Mouse (Mus musculus): ENCODE measurements around the gene Ap3s2. TPM values are rescaled to one million over a fixed set of nuclear protein-coding genes. Genes with fewer than 3 reads are reported as not detected.

Gene Ap3s2
- total RNA-seq, 2 experiments from 2014 or later, result 36.3 to 47.4 TPM

DNA sequence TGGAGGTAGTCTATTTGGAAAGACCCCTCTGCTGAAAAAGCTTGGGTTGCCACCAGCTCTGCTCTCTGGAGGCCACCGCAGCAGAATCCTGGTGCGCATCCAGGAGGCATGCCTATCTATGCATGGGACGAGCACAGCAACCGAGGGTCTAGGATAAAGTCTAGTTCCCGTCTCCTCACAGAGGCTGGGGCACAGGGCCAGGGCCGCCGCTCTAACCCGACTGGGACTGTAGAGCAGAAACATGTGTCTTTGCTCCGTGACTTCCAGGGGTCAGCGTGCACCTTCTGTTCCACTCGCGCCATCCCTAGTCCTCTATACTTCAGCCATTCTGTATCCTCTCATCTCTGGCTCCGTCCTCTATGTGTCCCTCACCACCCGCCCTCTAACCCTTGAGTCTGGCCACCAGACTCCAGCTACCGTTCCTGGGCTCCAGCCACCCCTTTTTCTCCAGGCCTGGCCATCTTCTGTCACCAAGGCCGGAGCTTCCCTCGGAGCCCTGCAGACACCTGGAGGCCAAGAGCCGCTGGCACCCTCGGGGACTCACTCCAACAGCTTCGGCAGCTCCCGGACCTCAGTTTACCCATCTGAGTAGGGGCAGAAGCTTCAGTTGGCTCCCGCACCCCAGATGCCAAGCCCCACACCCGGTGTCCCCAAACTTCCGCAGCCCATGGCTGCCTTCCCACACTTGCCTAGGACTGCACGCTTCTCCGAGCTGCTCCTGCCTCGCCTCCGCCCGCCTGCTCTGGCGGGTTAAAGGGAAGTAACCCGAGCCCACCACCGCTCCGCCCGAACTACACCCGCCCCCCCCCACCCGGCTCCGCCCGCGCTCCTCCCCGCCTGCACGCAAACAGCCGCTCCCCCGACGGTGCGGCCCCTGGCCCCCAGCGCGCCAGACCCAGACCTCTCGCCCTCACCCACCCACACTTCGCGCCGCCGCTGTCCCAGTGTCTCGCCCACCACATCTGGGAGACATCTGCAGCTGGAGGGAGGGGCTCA is 72.7 kb downstream of the Ap3s2 start:
- no peak for DNase-seq (ENCODE audit: low spot score in 2 of 2)

GRCm38 (mm10) chr7:79846342-79846741 is 74.1 kb downstream of the Ap3s2 start:
- DNase-seq (ENCODE audit: low spot score in 2 of 2), result no peak

GRCm38 (mm10) chr7:79844090-79844802 is 76.2 kb downstream of the Ap3s2 start:
- no peak for DNase-seq (ENCODE audit: low spot score in 2 of 2)

DNA sequence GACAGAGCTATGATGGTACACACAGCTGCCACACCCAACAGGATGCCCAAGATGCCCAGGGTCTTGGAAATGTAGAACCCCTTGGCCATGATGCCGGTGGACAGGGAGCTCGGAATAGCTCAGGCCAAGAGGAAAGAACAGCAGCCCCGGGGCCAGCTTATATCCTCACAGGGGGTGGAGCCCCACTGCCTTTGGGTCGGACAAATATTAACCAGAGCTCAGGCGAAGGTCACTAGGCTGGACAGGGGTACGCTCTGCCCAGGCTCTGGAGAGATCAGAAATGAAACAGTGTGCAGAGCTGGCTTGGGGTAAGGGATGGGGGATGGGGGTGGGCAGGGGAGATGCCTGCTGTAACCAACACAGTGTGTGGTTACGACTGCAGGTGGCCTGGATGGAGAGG is 78.3 kb downstream of the Ap3s2 start:
- DNase-seq (ENCODE audit: low spot score in 2 of 2), result no peak

GRCm38 (mm10) chr7:79837247-79837646 is 83.2 kb downstream of the Ap3s2 start:
- no peak for DNase-seq (ENCODE audit: low spot score in 2 of 2)

DNA sequence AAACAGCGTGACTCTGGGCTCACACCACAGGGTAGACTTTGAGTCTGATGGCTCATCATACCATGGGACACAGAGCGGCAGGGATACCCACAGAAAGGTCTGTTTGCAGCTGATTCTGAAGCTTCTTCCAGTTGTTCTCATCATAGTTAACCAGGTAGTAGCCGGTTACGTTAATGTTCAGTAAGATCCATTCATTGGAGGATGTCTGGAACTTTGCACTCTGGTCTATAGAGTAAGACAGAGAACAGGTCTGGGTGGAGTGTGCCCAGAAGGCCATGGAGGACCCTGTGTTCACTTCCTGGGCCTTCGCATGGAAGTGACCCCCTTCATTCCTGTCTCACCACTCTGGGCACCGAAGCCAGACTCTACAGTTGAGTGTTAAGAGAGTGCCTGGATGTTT is 85.3 kb downstream of the Ap3s2 start:
- no peak for DNase-seq (ENCODE audit: low spot score in 2 of 2)

- DNase-seq (ENCODE audit: low spot score in 2 of 2), result no peak
Measured at GRCm38 (mm10) chr7:79832980-79833379, 87.5 kb downstream of the Ap3s2 start.

DNA sequence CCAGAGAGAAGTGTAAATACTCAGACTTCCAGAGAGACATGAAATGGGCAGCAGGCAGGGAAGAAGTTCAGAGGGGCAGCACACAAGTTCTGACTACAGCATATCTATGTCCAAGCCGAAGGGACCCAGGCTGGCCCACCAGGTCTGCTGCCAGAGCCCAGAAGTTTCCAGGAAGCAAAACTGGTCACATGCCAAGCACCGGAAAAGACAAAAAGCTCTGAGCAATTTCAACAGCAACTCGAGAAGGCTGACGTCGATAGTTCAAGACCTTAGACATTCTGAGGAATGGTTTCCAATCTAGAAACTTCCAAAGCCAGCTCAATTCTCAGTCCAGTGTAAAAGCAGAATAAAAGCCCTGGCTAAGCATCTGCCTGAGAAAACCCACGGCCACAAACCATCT is 88.9 kb downstream of the Ap3s2 start:
- no peak for DNase-seq (ENCODE audit: low spot score in 2 of 2)

- DNase-seq (ENCODE audit: low spot score in 2 of 2), result no peak
Measured at GRCm38 (mm10) chr7:79831145-79831544, 89.3 kb downstream of the Ap3s2 start.

DNA sequence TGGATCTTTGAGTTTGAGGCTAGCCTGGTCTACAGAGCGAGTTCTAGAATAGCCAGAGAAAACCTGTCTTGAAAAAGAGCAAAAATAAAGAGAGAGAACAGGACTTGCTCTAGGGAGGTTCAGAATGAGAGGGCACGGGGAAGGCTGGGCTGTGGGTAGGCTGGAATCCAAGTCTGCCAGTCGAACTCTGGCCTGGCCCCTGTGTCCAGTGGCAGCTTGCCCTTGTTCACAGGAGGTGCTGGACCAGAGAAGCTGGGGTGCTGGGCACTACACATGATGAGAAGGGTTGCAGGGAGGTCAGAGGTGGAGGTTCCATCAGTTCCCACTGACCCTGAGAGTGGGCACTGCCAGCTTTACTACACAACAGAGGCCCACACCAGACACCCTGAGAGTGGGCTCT is 92.1 kb downstream of the Ap3s2 start:
- no peak for DNase-seq (ENCODE audit: low spot score in 2 of 2)

Small RNA genes lying within 50 kb of the gene (microRNA-seq; reads per million reads assigned to microRNA genes)
- gene Gm24541, result 0 reads per million in 2 experiments

Other genes starting within 250 kb of the Ap3s2 start
- gene Kif7, start 204.9 kb downstream of the Ap3s2 start, total RNA-seq (2021), result 1 to 10 TPM; 1.1 to 1.6 TPM
- not detected for gene Plin1, start 187.7 kb downstream of the Ap3s2 start, total RNA-seq (2021)
- gene Pex11a, start 177.5 kb downstream of the Ap3s2 start, total RNA-seq (2021), result 10 to 100 TPM; 10.9 to 11.9 TPM
- under 1 TPM in 1 of 2 experiments, not detected in 1; 0.21 TPM for gene Wdr93, start 177.5 kb downstream of the Ap3s2 start, total RNA-seq (2021)
- gene Mesp1, start 126.9 kb downstream of the Ap3s2 start, total RNA-seq (2021), result under 1 TPM in 1 of 2 experiments, not detected in 1; 0.28 TPM
- gene Mesp2, start 109.9 kb downstream of the Ap3s2 start, total RNA-seq (2021), result 1 to 10 TPM; 1.6 to 2.0 TPM
- gene Anpep, start 59.6 kb downstream of the Ap3s2 start, total RNA-seq (2021), result 1 to 10 TPM; 5.3 to 5.5 TPM
- gene Arpin, start 14.7 kb upstream of the Ap3s2 start, total RNA-seq (2021), result 10 to 100 TPM; 13.5 TPM
- 10 to 100 TPM; 19.4 to 22.1 TPM for gene Zfp710, start 104.2 kb upstream of the Ap3s2 start, total RNA-seq (2021)
- 10 to 100 TPM; 51.5 to 63.4 TPM for gene Idh2, start 194.7 kb upstream of the Ap3s2 start, total RNA-seq (2021)